Mouse (Mus musculus) cortical plate, adult 2 months (tissue): ENCODE results near the gene Gm17078. TPM values are rescaled to one million over a fixed set of nuclear protein-coding genes. Genes with fewer than 3 reads are reported as not detected.
"Not testable (repeated sequence)": the region's sequence is repeated elsewhere in the genome, so short reads cannot be mapped to it uniquely, and the experiment has no call there.

Source experiments
- H3K27ac ChIP-seq: fragments of 200-500 bp; 2 replicates; pipeline ENCODE4 v1.5.1; 2012; ENCODE audit warnings: low read length, control low read depth, inconsistent platforms; ENCODE audit not compliant: insufficient read depth
- H3K4me1 ChIP-seq: fragments of 200-500 bp; 2 replicates; pipeline ENCODE4 v1.6.1; 2011; ENCODE audit warnings: low read length; ENCODE audit not compliant: control insufficient read depth, insufficient read depth
- H3K4me3 ChIP-seq: fragments of 200-500 bp; 2 replicates; pipeline ENCODE4 v1.5.1; 2011; ENCODE audit warnings: mild to moderate bottlenecking, low read length, control low read depth; ENCODE audit not compliant: insufficient read depth
- CTCF ChIP-seq: fragments of 200-500 bp; IDR thresholded peaks from 2 replicates; pipeline ENCODE4 v1.5.1; 2011; ENCODE audit warnings: mild to moderate bottlenecking, control low read depth, low read length; ENCODE audit not compliant: insufficient read depth; ENCODE audit errors: extremely low read depth
- POLR2A ChIP-seq: fragments of 200-500 bp; IDR thresholded peaks from 2 replicates; pipeline ENCODE4 v1.6.1; 2011; ENCODE audit warnings: mild to moderate bottlenecking, low read length, control low read depth; ENCODE audit not compliant: insufficient read depth; ENCODE audit errors: extremely low read depth
- polyA plus RNA-seq: library from polyadenylated mRNA; depleted of rRNA; stranded (reverse); fragments of >200 nt; gene quantifications from 2 replicates; pipeline ENCODE4 v1.2.3, GENCODE M21; 2012; rRNA removed

The Gm17078 gene
- not detected in 2 replicates for polyA plus RNA-seq

- H3K4me1 ChIP-seq = no peaks in the 10 kb centered on the region
- TF ChIP-seq POLR2A = no peak
- no peak for TF ChIP-seq CTCF
- no peak within 1 kb of the TSS for H3K27ac ChIP-seq
- no peak within 1 kb of the TSS for H3K4me3 ChIP-seq
Observed at GRCm38 (mm10) chr14:51611210-51611609, at the start of gene Gm17078. Gene Gm17078, minus strand, starts transcription at chr14:51611310.

DNA sequence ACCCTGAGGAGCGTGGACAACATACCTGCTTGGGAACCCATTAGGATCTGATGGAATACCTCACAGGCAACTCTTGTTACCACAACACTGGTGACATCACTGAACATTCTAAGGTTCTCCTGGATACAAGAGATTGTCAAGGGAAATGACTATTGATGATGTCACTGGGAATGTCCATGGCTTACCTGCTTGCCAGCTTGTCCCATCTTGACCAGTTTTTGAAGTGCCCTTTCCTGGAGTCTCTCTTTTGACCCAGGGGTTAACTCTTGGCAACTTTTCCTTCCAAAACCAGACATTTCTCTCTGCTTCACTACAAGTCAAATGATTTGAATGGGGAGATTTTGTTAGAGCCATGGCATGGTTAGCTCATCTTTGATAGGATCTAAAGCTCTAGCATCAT lies 24.5 kb upstream of the Gm17078 start, which contains the start of gene Gm4181:
Gm4181 (minus strand) TSS at position 101 of the 400 bp plus-strand sequence.
- not testable (repeated sequence) for H3K4me1 ChIP-seq, H3K4me3 ChIP-seq, H3K27ac ChIP-seq

DNA sequence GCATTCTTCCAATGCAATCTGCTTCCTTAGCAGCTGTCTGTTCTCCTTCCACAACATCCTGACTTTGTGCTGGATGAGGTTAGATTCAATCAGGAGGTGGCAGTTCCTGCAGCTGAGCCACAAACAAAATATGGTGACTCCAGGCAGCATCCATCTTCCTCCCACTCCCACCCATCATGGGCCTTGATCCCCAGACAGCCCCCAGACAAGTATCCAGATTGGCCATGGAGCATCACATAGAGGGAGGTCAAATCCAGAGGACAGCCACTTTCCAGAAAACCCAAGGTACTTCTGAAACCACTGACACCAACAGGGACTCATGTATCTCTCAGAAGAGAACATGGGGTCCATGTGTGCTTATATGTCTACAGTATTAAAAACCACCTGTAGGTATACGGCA lies 21.3 kb upstream of the Gm17078 start:
- not testable (repeated sequence) for H3K4me3 ChIP-seq, H3K4me1 ChIP-seq, H3K27ac ChIP-seq

GRCm38 (mm10) chr14:51592039-51592438 lies 19.1 kb downstream of the Gm17078 start, which contains the start of gene Gm17174:
Gene Gm17174, minus strand, starts transcription at chr14:51592139.
- not testable (repeated sequence) for H3K4me1 ChIP-seq, H3K4me3 ChIP-seq, H3K27ac ChIP-seq

DNA sequence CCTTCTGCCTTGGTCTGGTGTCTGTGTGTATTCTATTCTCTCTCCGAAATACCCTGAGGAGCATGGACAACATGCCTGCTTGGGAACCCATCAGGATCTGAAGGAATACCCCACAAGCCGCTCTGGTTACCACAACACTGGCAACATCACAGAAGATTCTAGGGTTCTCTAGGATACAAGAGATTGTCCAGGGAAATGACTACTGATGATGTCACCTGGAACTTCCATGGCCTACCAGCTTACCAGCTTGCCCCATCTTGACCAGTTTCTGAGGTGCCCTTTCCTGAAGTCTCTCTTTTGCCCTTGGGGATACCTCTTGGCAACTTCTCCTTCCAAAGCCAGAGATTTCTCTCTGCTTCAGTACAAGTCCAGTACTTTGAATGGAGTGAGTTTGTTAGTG lies 37.1 kb downstream of the Gm17078 start, which contains the start of gene Gm17175:
Gm17175 (minus strand) TSS at position 101 of the 400 bp plus-strand sequence.
- not testable (repeated sequence) for H3K4me3 ChIP-seq, H3K27ac ChIP-seq, H3K4me1 ChIP-seq

Other genes with a start within 250 kb of the Gm17078 start
- not detected in 2 replicates for gene Gm7247, start 249.6 kb downstream of the Gm17078 start, polyA plus RNA-seq
- gene Vmn2r88, start 200.5 kb downstream of the Gm17078 start, polyA plus RNA-seq = not detected in 2 replicates
- gene Vmn2r89, start 159.5 kb downstream of the Gm17078 start, polyA plus RNA-seq = not detected in 2 replicates
- not detected in 2 replicates for gene Gm5622, start 58.5 kb downstream of the Gm17078 start, polyA plus RNA-seq
- not detected in 2 replicates for gene Gm17175, start 37.2 kb downstream of the Gm17078 start, polyA plus RNA-seq
- gene Gm17174, start 19.2 kb downstream of the Gm17078 start, polyA plus RNA-seq = not detected in 2 replicates
- gene Gm4181, start 24.4 kb upstream of the Gm17078 start, polyA plus RNA-seq = not detected in 2 replicates
- not detected in 2 replicates for gene Gm17079, start 84.2 kb upstream of the Gm17078 start, polyA plus RNA-seq
- not detected in 2 replicates for gene Gm5800, start 105.9 kb upstream of the Gm17078 start, polyA plus RNA-seq
- gene Ang4, start 162.3 kb upstream of the Gm17078 start, polyA plus RNA-seq = not detected in 2 replicates
- gene AY358078, start 188.7 kb upstream of the Gm17078 start, polyA plus RNA-seq = not detected in 2 replicates
- not detected in 2 replicates for gene Ear6, start 242.4 kb upstream of the Gm17078 start, polyA plus RNA-seq